Mouse (Mus musculus): ENCODE measurements at regions not wholly inside any gene's neighbourhood (a gene's known extent, or its start where the extent isn't known, plus 50 kb on each side); places are given as distances from the start of the nearest gene placed in this dataset.
"Not testable (repeated sequence)": the region's sequence is repeated elsewhere in the genome, so short reads cannot be mapped to it uniquely, and the experiment has no call there.

- not testable (repeated sequence) for H3K4me1 ChIP-seq (ENCODE audit: control insufficient read depth, insufficient read depth, low read length); H3K27ac ChIP-seq (ENCODE audit: insufficient read depth, low read depth, low read length); H3K4me3 ChIP-seq (ENCODE audit: insufficient read depth, low read length)
Measured at GRCm38 (mm10) chr10:22460386-22460785, 100.0 kb downstream of the Raet1d start.

- not testable (repeated sequence) for H3K4me3 ChIP-seq (ENCODE audit: insufficient read depth, low read length)
Measured at GRCm38 (mm10) chr10:22460818-22461479, 100.6 kb downstream of the Raet1d start.

GRCm38 (mm10) chr10:22461480-22462050 lies 101.2 kb downstream of the Raet1d start:
- not testable (repeated sequence) for H3K4me3 ChIP-seq (ENCODE audit: insufficient read depth, low read length); H3K4me1 ChIP-seq (ENCODE audit: control insufficient read depth, insufficient read depth, low read length); H3K27ac ChIP-seq (ENCODE audit: insufficient read depth, low read depth, low read length)

More at GRCm38 (mm10) chr10:22460818-22461479, 100.6 kb downstream of the Raet1d start:
- H3K4me1 ChIP-seq (ENCODE audit: control insufficient read depth, insufficient read depth, low read length); H3K27ac ChIP-seq (ENCODE audit: insufficient read depth, low read depth, low read length): not testable (repeated sequence)

- not testable (repeated sequence) for H3K4me1 ChIP-seq (ENCODE audit: control insufficient read depth, insufficient read depth, low read length); H3K27ac ChIP-seq (ENCODE audit: insufficient read depth, low read depth, low read length); H3K4me3 ChIP-seq (ENCODE audit: insufficient read depth, low read length)
Measured at GRCm38 (mm10) chr10:22471722-22472330, 111.5 kb downstream of the Raet1d start.

- not testable (repeated sequence) for H3K4me1 ChIP-seq (ENCODE audit: control insufficient read depth, insufficient read depth, low read length); H3K4me3 ChIP-seq (ENCODE audit: insufficient read depth, low read length); H3K27ac ChIP-seq (ENCODE audit: insufficient read depth, low read depth, low read length)
- TF ChIP-seq CTCF (IDR thresholded peaks at IDR 0.05; ENCODE audit: low read depth, low read length) = peak; percentile 63
Measured at GRCm38 (mm10) chr10:22479860-22480259, 119.5 kb downstream of the Raet1d start.

- not testable (repeated sequence) for H3K4me1 ChIP-seq (ENCODE audit: control insufficient read depth, insufficient read depth, low read length); H3K4me3 ChIP-seq (ENCODE audit: insufficient read depth, low read length); H3K27ac ChIP-seq (ENCODE audit: insufficient read depth, low read depth, low read length)
Measured at GRCm38 (mm10) chr10:22487071-22487470, 126.7 kb downstream of the Raet1d start.

- not testable (repeated sequence) for H3K27ac ChIP-seq (ENCODE audit: insufficient read depth, low read depth, low read length); H3K4me1 ChIP-seq (ENCODE audit: control insufficient read depth, insufficient read depth, low read length); H3K4me3 ChIP-seq (ENCODE audit: insufficient read depth, low read length)
Measured at GRCm38 (mm10) chr10:22491806-22492347, 131.5 kb downstream of the Raet1d start.

- TF ChIP-seq POLR2A (IDR thresholded peaks at IDR 0.05; ENCODE audit: borderline replicate concordance, low read depth, low read length) (no peak), CTCF (IDR thresholded peaks at IDR 0.05; ENCODE audit: low read depth, low read length) (no peak)
- Histone ChIP-seq H3K27ac (ENCODE audit: insufficient read depth, low read depth, low read length) (no peak overlapping the region), H3K4me1 (ENCODE audit: control insufficient read depth, insufficient read depth, low read length) (no peaks in the 10 kb centered on the region), H3K4me3 (ENCODE audit: insufficient read depth, low read length) (no peak overlapping the region)
Measured at GRCm38 (mm10) chr10:22495975-22496496, 135.7 kb downstream of the Raet1d start.
